Mouse (Mus musculus) MEL (cell line): ENCODE data around the gene Rtel1. TPM values are rescaled to one million over a fixed set of nuclear protein-coding genes. Genes with fewer than 3 reads are reported as not detected.

ENCODE experiments used
- DNase-seq: peaks from one replicate; pipeline ENCODE4 v3.0.0; 2011; ENCODE audit warnings: low read depth, low spot score
- H3K27ac ChIP-seq: 2 replicates; pipeline ENCODE4 v1.5.1; 2012; ENCODE audit warnings: low read depth, mild to moderate bottlenecking, control low read depth, low read length, moderate library complexity; ENCODE audit not compliant: control insufficient read depth
- H3K27me3 ChIP-seq, 2 experiments: fragments of 150-350 bp in 1 of 2; sonication (generic) in 1 of 2; 2 replicates each; pipeline ENCODE4 v1.6.1; 2012; ENCODE audit warnings: low read length in 2 of 2, mild to moderate bottlenecking in 2 of 2, improper control_type of control experiment in 1 of 2, moderate library complexity in 1 of 2; ENCODE audit not compliant: insufficient read depth in 2 of 2, control insufficient read depth in 1 of 2
- H3K36me3 ChIP-seq, 2 experiments: 2 replicates each; pipeline ENCODE4 v1.6.1; 2012 to 2014; ENCODE audit warnings: low read length in 2 of 2, improper control_type of control experiment in 1 of 2, inconsistent platforms in 1 of 2, mild to moderate bottlenecking in 1 of 2; ENCODE audit not compliant: insufficient read depth in 2 of 2, control insufficient read depth in 1 of 2
- H3K4me1 ChIP-seq, 2 experiments: fragments of 150-350 bp in 1 of 2; sonication (generic) in 1 of 2; 2 replicates each; pipeline ENCODE4 v1.6.1; 2012; ENCODE audit warnings: low read length in 2 of 2, improper control_type of control experiment in 1 of 2, mild to moderate bottlenecking in 1 of 2; ENCODE audit not compliant: insufficient read depth in 2 of 2, control insufficient read depth in 1 of 2
- H3K4me3 ChIP-seq, 2 experiments: fragments of 150-350 bp in 1 of 2; sonication (generic) in 1 of 2; 2 replicates each; pipeline ENCODE4 v1.5.1; 2012; ENCODE audit warnings: low read depth in 2 of 2, low read length in 2 of 2, mild to moderate bottlenecking in 2 of 2, moderate library complexity in 2 of 2, control low read depth in 1 of 2, improper control_type of control experiment in 1 of 2; ENCODE audit not compliant: control insufficient read depth in 1 of 2, insufficient read depth in 1 of 2
- H3K79me2 ChIP-seq: 2 replicates; pipeline ENCODE4 v1.6.1; 2012; ENCODE audit warnings: mild to moderate bottlenecking, low read length, moderate library complexity; ENCODE audit not compliant: control insufficient read depth, poor library complexity, insufficient read depth
- H3K9ac ChIP-seq: 2 replicates; pipeline ENCODE4 v1.6.1; 2012; ENCODE audit warnings: low read depth, mild to moderate bottlenecking, control low read depth, low read length, moderate library complexity; ENCODE audit not compliant: control insufficient read depth, poor library complexity, severe bottlenecking
- H3K9me3 ChIP-seq: fragments of 150-350 bp; sonication (generic); replicated peaks from 2 replicates; pipeline ENCODE4 v1.6.1; 2012; ENCODE audit warnings: mild to moderate bottlenecking, low read length, improper control_type of control experiment, moderate library complexity; ENCODE audit not compliant: insufficient read depth
- BHLHE40 ChIP-seq: IDR thresholded peaks from 2 replicates; pipeline ENCODE4 v1.6.1; 2012; ENCODE audit warnings: low read depth, mild to moderate bottlenecking, inconsistent platforms, low read length, improper control_type of control experiment, borderline replicate concordance
- CHD1 ChIP-seq: IDR thresholded peaks from 2 replicates; pipeline ENCODE4 v1.6.1; 2012; ENCODE audit warnings: low read depth, mild to moderate bottlenecking, inconsistent platforms, low read length, improper control_type of control experiment
- CHD2 ChIP-seq: IDR thresholded peaks from 2 replicates; pipeline ENCODE4 v1.6.1; 2011; ENCODE audit warnings: low read length, improper control_type of control experiment
- CTCF ChIP-seq, 3 experiments: IDR thresholded peaks in 2 of 3; conservative IDR thresholded peaks in 1 of 3; 2 replicates each; pipeline ENCODE4 v1.5.1; 2011 to 2012; ENCODE audit warnings: low read length in 3 of 3, low read depth in 2 of 3, mild to moderate bottlenecking in 2 of 3, improper control_type of control experiment in 1 of 3, inconsistent platforms in 1 of 3, mixed read lengths in 1 of 3, moderate library complexity in 1 of 3; ENCODE audit not compliant: control insufficient read depth in 1 of 3, insufficient read depth in 1 of 3, poor library complexity in 1 of 3, severe bottlenecking in 1 of 3
- E2F4 ChIP-seq: IDR thresholded peaks from 2 replicates; pipeline ENCODE4 v1.6.1; 2011; ENCODE audit warnings: low read depth, low read length, improper control_type of control experiment, borderline replicate concordance
- EP300 ChIP-seq, 2 experiments: IDR thresholded peaks; 2 replicates each; pipeline ENCODE4 v1.6.1; 2011; ENCODE audit warnings: improper control_type of control experiment in 2 of 2, low read length in 2 of 2, low read depth in 1 of 2, mild to moderate bottlenecking in 1 of 2
- ETS1 ChIP-seq: IDR thresholded peaks from 2 replicates; pipeline ENCODE4 v1.6.1; 2012; ENCODE audit warnings: low read depth, mild to moderate bottlenecking, inconsistent platforms, low read length, improper control_type of control experiment, moderate library complexity
- GABPA ChIP-seq: IDR thresholded peaks from 2 replicates; pipeline ENCODE4 v1.6.1; 2012; ENCODE audit warnings: low read depth, mild to moderate bottlenecking, inconsistent platforms, low read length, improper control_type of control experiment, moderate library complexity
- MAX ChIP-seq: IDR thresholded peaks from 2 replicates; pipeline ENCODE4 v1.6.1; 2011; ENCODE audit warnings: low read length, improper control_type of control experiment
- MAZ ChIP-seq: IDR thresholded peaks from 2 replicates; pipeline ENCODE4 v1.6.1; 2012; ENCODE audit warnings: low read depth, mild to moderate bottlenecking, inconsistent platforms, low read length, improper control_type of control experiment
- MYB ChIP-seq: IDR thresholded peaks from 2 replicates; pipeline ENCODE4 v1.6.1; 2011; ENCODE audit warnings: mild to moderate bottlenecking, low read depth, low read length, improper control_type of control experiment
- NRF1 ChIP-seq: IDR thresholded peaks from 2 replicates; pipeline ENCODE4 v1.6.1; 2014; ENCODE audit warnings: low read depth, mild to moderate bottlenecking, inconsistent platforms, low read length, improper control_type of control experiment, moderate library complexity; ENCODE audit not compliant: poor library complexity, insufficient read depth, severe bottlenecking
- POLR2A ChIP-seq, 2 experiments: IDR thresholded peaks; 2 replicates each; pipeline ENCODE4 v1.6.1; 2011 to 2012; ENCODE audit warnings: low read length in 2 of 2, mild to moderate bottlenecking in 2 of 2, control low read depth in 1 of 2, improper control_type of control experiment in 1 of 2, low read depth in 1 of 2, moderate library complexity in 1 of 2; ENCODE audit not compliant: control insufficient read depth in 1 of 2, insufficient read depth in 1 of 2, poor library complexity in 1 of 2
- POLR2AphosphoS2 ChIP-seq: IDR thresholded peaks from 2 replicates; pipeline ENCODE4 v1.6.1; 2011; ENCODE audit warnings: low read length, improper control_type of control experiment
- POLR2AphosphoS5 ChIP-seq: IDR thresholded peaks from 2 replicates; pipeline ENCODE4 v1.6.1; 2012; ENCODE audit warnings: low read depth, borderline replicate concordance, mild to moderate bottlenecking, inconsistent platforms, low read length, moderate library complexity, mixed read lengths
- SIN3A ChIP-seq: IDR thresholded peaks from 2 replicates; pipeline ENCODE4 v1.6.1; 2012; ENCODE audit warnings: low read length, improper control_type of control experiment, inconsistent platforms
- TAL1 ChIP-seq: IDR thresholded peaks from 2 replicates; pipeline ENCODE4 v1.6.1; 2012; ENCODE audit warnings: mild to moderate bottlenecking, inconsistent platforms, low read length, moderate library complexity, mixed read lengths
- TCF12 ChIP-seq: IDR thresholded peaks from 2 replicates; pipeline ENCODE4 v1.6.1; 2014; ENCODE audit warnings: low read depth, mild to moderate bottlenecking, inconsistent platforms, low read length, improper control_type of control experiment, moderate library complexity
- UBTF ChIP-seq: IDR thresholded peaks from 2 replicates; pipeline ENCODE4 v1.6.1; 2012; ENCODE audit warnings: low read depth, mild to moderate bottlenecking, inconsistent platforms, low read length, improper control_type of control experiment, moderate library complexity, borderline replicate concordance; ENCODE audit not compliant: insufficient read depth
- USF1 ChIP-seq: IDR thresholded peaks from 2 replicates; pipeline ENCODE4 v1.6.1; 2014; ENCODE audit warnings: low read depth, mild to moderate bottlenecking, inconsistent platforms, low read length, improper control_type of control experiment, moderate library complexity
- USF2 ChIP-seq, 2 experiments: IDR thresholded peaks; 2 replicates each; pipeline ENCODE4 v1.6.1; 2011 to 2012; ENCODE audit warnings: improper control_type of control experiment in 2 of 2, low read length in 2 of 2, borderline replicate concordance in 1 of 2, inconsistent platforms in 1 of 2, low read depth in 1 of 2, mild to moderate bottlenecking in 1 of 2; ENCODE audit not compliant: insufficient read depth in 1 of 2
- ZC3H11A ChIP-seq: IDR thresholded peaks from 2 replicates; pipeline ENCODE4 v1.6.1; 2012; ENCODE audit warnings: low read depth, mild to moderate bottlenecking, inconsistent platforms, low read length, improper control_type of control experiment
- ZKSCAN1 ChIP-seq: IDR thresholded peaks from 2 replicates; pipeline ENCODE4 v1.6.1; 2012; ENCODE audit warnings: low read depth, mild to moderate bottlenecking, inconsistent platforms, low read length, improper control_type of control experiment, moderate library complexity
- ZNF384 ChIP-seq: IDR thresholded peaks from 2 replicates; pipeline ENCODE4 v1.6.1; 2012; ENCODE audit warnings: low read depth, mild to moderate bottlenecking, inconsistent platforms, low read length, improper control_type of control experiment
- polyA plus RNA-seq, 2 experiments: library from polyadenylated mRNA; stranded (reverse) in 1 of 2; unstranded in 1 of 2; fragments of >175 nt in 1 of 2; fragments of >200 nt in 1 of 2; gene quantifications; 2 replicates each; pipeline versions ENCODE4 v1.2.1 to v1.2.4; 2012; ENCODE audit warnings: low replicate concordance in 2 of 2, low read depth in 1 of 2; ENCODE audit not compliant: insufficient read length in 2 of 2, insufficient read depth in 1 of 2, missing spikeins in 1 of 2
- total RNA-seq: library from RNA; depleted of rRNA; stranded (reverse); fragments of 300-350 nt; gene quantifications from 2 replicates; pipeline ENCODE4 v1.2.3, GENCODE M21; 2012

Rtel1 gene
- total and polyA plus RNA-seq, 3 experiments = 54.2 to 87.0 TPM; not detected in 1

- Histone ChIP-seq H3K9me3 (no peaks in the 10 kb centered on the region), H3K9ac (no peak overlapping the region), H3K4me1 (no peaks in the 10 kb centered on the region), H3K79me2 (no peaks in the 10 kb centered on the region), H3K36me3 (peaks cover 0 to 11% of the 10 kb centered on the region in 2 experiments; a peak in 2 of 4 replicates), H3K27ac (no peak overlapping the region), H3K4me3 (no peak overlapping the region), H3K27me3 (no peaks in the 10 kb centered on the region)
- no peak for DNase-seq
- TF ChIP-seq BHLHE40 (no peak), SIN3A (no peak), CHD1 (no peak), ETS1 (no peak), ZNF384 (no peak), USF1 (no peak), EP300 (IDR thresholded peaks at IDR 0.05; ENCODE audit: low read depth in 1 of 2, low read length in 2 of 2) (no peak), E2F4 (no peak), USF2 (IDR thresholded peaks at IDR 0.05; ENCODE audit: borderline replicate concordance in 1 of 2, insufficient read depth in 1 of 2, low read depth in 1 of 2, low read length in 2 of 2) (no peak), TCF12 (no peak), MAZ (no peak), MYB (no peak), TAL1 (no peak), GABPA (no peak), CHD2 (no peak), POLR2AphosphoS5 (no peak), ZKSCAN1 (no peak)
Observed at GRCm38 (mm10) chr2:181342766-181343165, 23.2 kb downstream of the Rtel1 start.

GRCm38 (mm10) chr2:181356780-181357179, 37.2 kb downstream of the Rtel1 start:
- no peaks in the 10 kb centered on the region for H3K4me1 ChIP-seq
- H3K27me3 ChIP-seq = no peaks in the 10 kb centered on the region
- H3K4me3 ChIP-seq = no peak overlapping the region
- peaks cover 0 to 5% of the 10 kb centered on the region in 2 experiments; a peak in 2 of 4 replicates for H3K36me3 ChIP-seq
- TF ChIP-seq MAX (no peak), ZC3H11A (no peak), ZNF384 (no peak), UBTF (no peak), NRF1 (no peak), POLR2A (IDR thresholded peaks at IDR 0.05; ENCODE audit: control insufficient read depth in 1 of 2, insufficient read depth in 1 of 2, low read depth in 1 of 2, low read length in 2 of 2, poor library complexity in 1 of 2) (peak in 1 of 2 experiments; percentile 48; a peak in 2 of 4 replicates), POLR2AphosphoS2 (peak; percentile 84; the same call in 1 of the 2 replicates), CTCF (IDR thresholded peaks at IDR 0.05 in 2 of 3, conservative IDR thresholded peaks at IDR 0.05 in 1 of 3; ENCODE audit: control insufficient read depth in 1 of 3, insufficient read depth in 1 of 3, low read depth in 2 of 3, low read length in 3 of 3, poor library complexity in 1 of 3, severe bottlenecking in 1 of 3) (no peak)
- H3K79me2 ChIP-seq = no peaks in the 10 kb centered on the region
- DNase-seq = no peak
- no peak overlapping the region for H3K9ac ChIP-seq
- H3K27ac ChIP-seq = no peak overlapping the region
- H3K9me3 ChIP-seq = no peaks in the 10 kb centered on the region
